Comparison of ENCODE assay signal across 11 mouse cellular contexts in the genomic region with DNA sequence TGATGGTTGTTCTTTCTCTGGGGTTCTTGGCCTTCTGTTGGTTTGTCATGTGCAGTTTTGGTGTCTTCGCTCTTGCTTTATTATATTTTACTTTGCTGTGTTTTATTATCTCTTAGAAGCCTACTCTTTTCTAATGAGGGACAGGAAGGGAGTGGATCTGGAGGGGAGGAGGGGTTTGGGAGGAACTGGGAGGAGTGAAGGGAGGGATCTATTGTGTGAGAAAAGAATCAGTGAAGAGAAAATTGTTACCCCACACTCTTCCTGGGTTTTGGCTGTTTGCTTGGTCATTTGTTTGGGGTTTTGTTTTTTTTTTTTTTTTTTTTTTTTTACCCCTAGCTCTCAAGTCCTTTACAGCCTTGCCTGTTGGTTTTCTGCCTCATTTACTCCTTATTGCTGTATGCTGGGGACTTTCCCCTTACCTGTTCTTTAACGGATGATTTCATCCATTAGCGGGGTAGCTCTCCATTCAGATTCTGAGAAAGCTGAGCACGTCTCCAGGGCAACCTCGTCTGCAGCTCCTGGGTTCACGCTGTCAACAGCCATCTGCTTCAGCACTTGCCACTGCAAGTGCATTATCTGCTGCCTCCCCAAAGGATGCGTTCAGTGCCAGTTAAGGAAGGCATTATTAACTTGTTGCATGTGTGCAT. TPM values are rescaled to one million over a fixed set of nuclear protein-coding genes. Genes with fewer than 3 reads are reported as not detected.
DNase-seq lines count a peak whose midpoint lies in the region; ATAC-seq lines count a peak whose summit lies in the region.
"Had no signal": no experiment of that assay in that cellular context is flagged by ENCODE, and none has a peak within 500 bp of the region (broad histone marks: within the 10 kb centered on the region; RNA-seq: fewer than 3 reads in every experiment).

No protein-coding gene starts in this region.

- ATAC-seq in embryonic facial prominence, embryonic 11.5 days (replicated peaks; ENCODE audit: insufficient number of reproducible peaks, low FRiP score, low TSS enrichment, low read depth), result no peak; the same call in 1 of the 2 replicates
- ATAC-seq in hindbrain, embryonic 13.5 days (ENCODE audit: low FRiP score), result peak; percentile 90

- H3K9ac ChIP-seq in embryonic facial prominence, embryonic 11.5 days (replicated peaks; ENCODE audit: low read length), result no peak overlapping the region
- H3K9ac ChIP-seq in hindbrain, embryonic 13.5 days, result no peak overlapping the region
- H3K9ac ChIP-seq: embryonic facial prominence, embryonic 13.5 days; limb, embryonic 13.5 days had no signal

- no peak overlapping the region for H3K27ac ChIP-seq in embryonic facial prominence, embryonic 11.5 days (replicated peaks; ENCODE audit: low read depth, low read length)
- no peak overlapping the region for H3K27ac ChIP-seq in hindbrain, embryonic 13.5 days
- H3K27ac ChIP-seq: embryonic facial prominence, embryonic 13.5 days; limb, embryonic 13.5 days had no signal

- H3K4me2 ChIP-seq in embryonic facial prominence, embryonic 11.5 days (ENCODE audit: low read depth, low read length), result no peak overlapping the region
- no peak overlapping the region for H3K4me2 ChIP-seq in hindbrain, embryonic 13.5 days
- H3K4me2 ChIP-seq: embryonic facial prominence, embryonic 13.5 days; limb, embryonic 13.5 days had no signal

- H3K4me1 ChIP-seq in embryonic facial prominence, embryonic 11.5 days (ENCODE audit: control insufficient read depth, insufficient read depth, low read length), result no peaks in the 10 kb centered on the region
- peaks cover 14% of the 10 kb centered on the region for H3K4me1 ChIP-seq in hindbrain, embryonic 13.5 days (replicated peaks)
- H3K4me1 ChIP-seq: embryonic facial prominence, embryonic 13.5 days; limb, embryonic 13.5 days had no signal

- no peaks in the 10 kb centered on the region for H3K27me3 ChIP-seq in embryonic facial prominence, embryonic 11.5 days (ENCODE audit: control insufficient read depth, insufficient read depth, low read length)
- no peaks in the 10 kb centered on the region for H3K27me3 ChIP-seq in hindbrain, embryonic 13.5 days
- H3K27me3 ChIP-seq: embryonic facial prominence, embryonic 13.5 days; limb, embryonic 13.5 days had no signal

- DNase-seq in brain, embryonic 18.5 days (ENCODE audit: low read depth, low spot score), result peak; percentile 16
- peak; percentile 38 for DNase-seq in embryonic facial prominence, embryonic 11.5 days (ENCODE audit: low spot score)
- peak; percentile 18 for DNase-seq in neural tube, embryonic 10.5 days (ENCODE audit: extremely low spot score, low spot score)
- DNase-seq in liver, result no peak
- no peak for DNase-seq in frontal cortex, adult 2 months (ENCODE audit: extremely low spot score in 1 of 2, low spot score in 1 of 2)
- no peak for DNase-seq in c-Kit-positive CD71-positive TER-119-positive erythroid progenitor cells, embryonic 14.5 days (ENCODE audit: low spot score)
- DNase-seq: gastrocnemius, postnatal 14 days; spleen, adult 18-20 months had no signal

- H3K9me3 ChIP-seq in embryonic facial prominence, embryonic 11.5 days (replicated peaks; ENCODE audit: control insufficient read depth, low read length), result no peaks in the 10 kb centered on the region
- no peaks in the 10 kb centered on the region for H3K9me3 ChIP-seq in hindbrain, embryonic 13.5 days
- H3K9me3 ChIP-seq: embryonic facial prominence, embryonic 13.5 days; limb, embryonic 13.5 days had no signal

- no peak overlapping the region for H3K4me3 ChIP-seq in embryonic facial prominence, embryonic 11.5 days (ENCODE audit: low read depth, low read length)
- H3K4me3 ChIP-seq in hindbrain, embryonic 13.5 days, result no peak overlapping the region
- H3K4me3 ChIP-seq: embryonic facial prominence, embryonic 13.5 days; limb, embryonic 13.5 days had no signal

- WGBS in embryonic facial prominence, embryonic 11.5 days, result 27% methylated on average over 7 of the region's 7 CpGs
- WGBS in hindbrain, embryonic 13.5 days, result 12% methylated on average over 7 of the region's 7 CpGs

- no peaks in the 10 kb centered on the region for H3K36me3 ChIP-seq in embryonic facial prominence, embryonic 11.5 days (replicated peaks; ENCODE audit: control insufficient read depth, insufficient read depth, low read depth, low read length)
- no peaks in the 10 kb centered on the region for H3K36me3 ChIP-seq in hindbrain, embryonic 13.5 days
- H3K36me3 ChIP-seq: embryonic facial prominence, embryonic 13.5 days; limb, embryonic 13.5 days had no signal

RNA-seq across cellular contexts. Expression of gene Dnajc21, which starts 49.1 kb away (rescaled TPM):
- 14.3 and 18.2 TPM in 2 replicates for polyA plus RNA-seq in embryonic facial prominence, embryonic 11.5 days (2014; fragmentation: Nextera tagmentation; extraction: Ambion mirVana)
- polyA plus RNA-seq in hindbrain, embryonic 13.5 days (2015; fragmentation: Nextera tagmentation; extraction: Ambion mirVana), result 7.8 and 9.0 TPM in 2 replicates
- polyA plus RNA-seq in frontal cortex, adult 2 months (2012; rRNA removed), result 15.9 and 17.7 TPM in 2 replicates

Comparison
In these comparisons a context has a peak if more than half of its experiments do, and no peak if none do; other contexts are left out.
1. DNase-seq: peak in brain, embryonic 18.5 days (single experiment), embryonic facial prominence, embryonic 11.5 days (single experiment) and neural tube, embryonic 10.5 days (single experiment); none in liver (single experiment), frontal cortex, adult 2 months (0 of 2) and c-Kit-positive CD71-positive TER-119-positive erythroid progenitor cells, embryonic 14.5 days (single experiment).